Mouse (Mus musculus) lung, postnatal 10 days (tissue): ENCODE measurements at regions not wholly inside any gene's neighbourhood (a gene's known extent, or its start where the extent isn't known, plus 50 kb on each side); places are given as distances from the start of the nearest gene placed in this dataset.

ENCODE experiments used
- DNase-seq: peaks from one replicate; pipeline ENCODE4 v3.0.0; 2021

- no peak for DNase-seq
Measured at GRCm38 (mm10) chr10:21483373-21483772, 106.3 kb downstream of the Aldh8a1 start.

- DNase-seq: no peak
Measured at GRCm38 (mm10) chr10:21488374-21488930, 104.5 kb upstream of the 1700020N01Rik start.

DNA sequence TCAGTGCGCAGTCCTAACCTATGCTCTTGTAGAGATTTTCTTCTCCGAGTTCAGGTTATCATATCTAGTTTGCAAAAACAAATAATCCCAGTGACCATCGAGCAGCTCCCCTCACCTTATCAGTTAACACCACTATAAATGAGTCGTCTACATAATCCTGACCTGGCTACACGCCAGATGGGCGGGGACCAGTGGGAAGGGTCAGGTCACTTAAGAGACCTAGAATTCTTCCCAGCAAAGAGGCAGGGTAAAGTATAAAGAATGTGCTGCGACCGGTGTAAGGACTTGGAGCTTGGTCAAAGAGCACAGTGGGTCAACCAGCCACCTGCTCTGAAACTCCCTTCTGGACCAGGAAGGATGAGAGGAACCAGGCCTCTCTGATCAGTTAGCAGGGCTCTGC lies 102.0 kb upstream of the 1700020N01Rik start:
- DNase-seq: peak; percentile 17

GRCm38 (mm10) chr10:21492254-21492894 lies 100.6 kb upstream of the 1700020N01Rik start:
- no peak for DNase-seq

GRCm38 (mm10) chr10:21494536-21494935 lies 98.4 kb upstream of the 1700020N01Rik start:
- no peak for DNase-seq

- DNase-seq: no peak
Measured at GRCm38 (mm10) chr10:21497110-21497509, 95.8 kb upstream of the 1700020N01Rik start.

DNA sequence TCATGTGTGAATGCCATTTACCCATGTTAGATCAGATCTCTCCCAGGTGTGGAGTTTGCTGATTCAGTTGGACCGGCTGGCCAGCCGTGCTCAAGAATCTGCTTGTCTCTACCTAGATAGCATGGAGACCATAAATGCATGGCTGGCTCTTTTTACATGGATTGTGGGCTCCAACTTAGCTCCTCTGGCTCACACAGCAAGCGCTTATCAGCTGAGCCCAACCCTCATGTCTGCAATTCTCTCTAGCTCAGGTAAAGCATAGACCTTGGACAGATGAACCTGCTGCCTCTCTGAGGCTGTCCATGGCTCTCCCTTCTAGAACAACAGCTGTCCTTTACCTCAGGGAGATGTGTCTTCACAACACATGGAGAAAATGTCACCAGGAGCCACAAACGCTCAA lies 94.8 kb upstream of the 1700020N01Rik start:
- no peak for DNase-seq

- DNase-seq: no peak
Measured at GRCm38 (mm10) chr10:21501658-21502057, 91.3 kb upstream of the 1700020N01Rik start.

- no peak for DNase-seq
Measured at GRCm38 (mm10) chr10:21504431-21504830, 88.5 kb upstream of the 1700020N01Rik start.

GRCm38 (mm10) chr10:21511386-21511785 lies 81.6 kb upstream of the 1700020N01Rik start:
- DNase-seq: no peak

- no peak for DNase-seq
Measured at GRCm38 (mm10) chr10:21512486-21512885, 80.5 kb upstream of the 1700020N01Rik start.

- DNase-seq: no peak
Measured at GRCm38 (mm10) chr10:21517721-21518120, 75.2 kb upstream of the 1700020N01Rik start.

GRCm38 (mm10) chr10:21520854-21521253 lies 72.1 kb upstream of the 1700020N01Rik start:
- no peak for DNase-seq

GRCm38 (mm10) chr10:21525555-21525954 lies 67.4 kb upstream of the 1700020N01Rik start:
- DNase-seq: no peak

DNA sequence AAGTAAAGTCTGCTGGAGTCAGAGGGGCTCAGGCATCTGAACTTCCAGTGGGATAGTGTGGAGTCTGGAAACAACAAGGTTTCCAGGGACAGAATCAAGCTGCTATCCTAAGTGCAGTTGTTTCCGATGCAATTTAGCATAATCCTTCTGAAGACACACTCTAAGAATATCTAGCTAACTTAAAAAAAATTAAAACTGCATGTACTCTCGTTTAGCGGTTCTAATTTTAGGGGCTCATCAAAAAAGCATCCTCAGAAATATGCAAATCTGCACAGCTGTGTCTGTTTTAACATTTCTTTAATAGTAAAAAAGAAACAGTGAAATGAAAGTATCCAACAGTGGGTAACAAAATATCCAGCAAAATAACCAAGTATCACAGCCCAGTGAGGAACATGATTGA lies 64.5 kb upstream of the 1700020N01Rik start:
- DNase-seq: no peak

GRCm38 (mm10) chr10:21529098-21529749 lies 63.7 kb upstream of the 1700020N01Rik start:
- no peak for DNase-seq

DNA sequence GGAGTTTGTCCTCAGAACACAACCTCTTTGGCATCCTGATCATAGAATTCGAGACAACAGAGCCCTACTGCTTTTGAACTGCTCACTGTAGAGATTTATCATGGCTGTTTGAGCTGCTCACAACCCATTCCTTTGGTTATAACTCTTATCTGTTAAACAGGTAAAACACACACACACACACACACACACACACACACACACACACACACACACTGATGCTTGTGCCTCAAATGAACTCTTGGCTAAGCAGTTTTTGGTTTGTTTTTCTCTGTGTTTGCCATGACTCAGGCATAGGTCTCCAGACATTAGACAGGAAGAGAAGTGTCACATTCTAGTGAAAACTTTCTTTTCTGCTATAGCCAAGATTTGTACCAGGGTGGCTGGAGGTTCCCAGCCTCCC lies 60.8 kb upstream of the 1700020N01Rik start:
- no peak for DNase-seq

DNA sequence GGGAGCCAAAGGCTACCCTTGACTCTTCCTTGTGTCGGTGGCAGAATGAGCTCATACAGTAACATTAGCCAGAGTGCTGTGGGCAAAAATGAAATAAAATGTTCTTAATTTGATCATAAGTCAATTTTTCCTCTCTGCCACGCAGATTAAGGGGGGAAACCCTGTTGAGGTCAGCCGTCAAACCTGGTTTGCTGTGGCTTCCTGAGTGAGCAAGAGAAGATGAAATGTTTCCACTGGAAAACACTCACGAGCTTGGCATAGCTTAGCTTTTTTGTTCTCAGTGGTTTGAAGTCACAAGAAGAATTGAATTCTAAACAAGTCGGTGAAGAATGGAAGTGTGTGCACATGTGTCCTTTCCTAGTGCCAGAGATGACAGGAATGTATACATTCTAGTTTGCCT lies 57.3 kb upstream of the 1700020N01Rik start:
- no peak for DNase-seq

GRCm38 (mm10) chr10:21538481-21538880 lies 54.5 kb upstream of the 1700020N01Rik start:
- DNase-seq: no peak
